Mouse (Mus musculus) bone marrow, adult 2 months (tissue): Measurements from ENCODE around the gene Sik3.

Experiments used
- CTCF ChIP-seq: fragments of 200-500 bp; IDR thresholded peaks from 2 replicates; pipeline ENCODE4 v1.5.1; 2011; ENCODE audit warnings: low read length, control low read depth; ENCODE audit not compliant: control insufficient read depth, insufficient read depth
- POLR2A ChIP-seq: fragments of 200-500 bp; IDR thresholded peaks from 2 replicates; pipeline ENCODE4 v1.6.1; 2011; ENCODE audit warnings: low read depth, mild to moderate bottlenecking, control low read depth, low read length, borderline replicate concordance; ENCODE audit not compliant: control insufficient read depth

DNA sequence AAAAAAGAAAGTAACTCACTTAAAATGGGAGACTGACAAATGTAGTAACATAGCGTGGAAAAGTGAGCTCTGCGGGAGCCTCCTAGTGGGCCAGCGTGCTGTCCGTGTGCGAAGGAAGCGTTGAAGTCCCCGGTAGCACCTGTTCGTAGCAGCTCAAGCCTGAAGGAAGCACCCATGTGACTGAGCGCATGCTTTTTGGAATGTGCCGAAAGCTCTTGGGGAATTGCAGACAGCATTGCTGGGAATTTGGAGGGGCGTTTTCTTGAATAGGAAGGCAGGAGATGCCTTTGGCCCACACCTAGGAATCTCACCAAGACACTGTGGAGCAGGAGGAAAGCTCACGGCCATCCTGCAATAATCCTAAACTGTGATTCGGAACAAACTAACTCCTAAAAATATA lies 26.2 kb downstream of the Sik3 start:
- no peak for TF ChIP-seq CTCF
- TF ChIP-seq POLR2A: no peak
